Mouse (Mus musculus) c-Kit-positive CD71-negative TER-119-negative erythroid progenitor cells, embryonic 14.5 days (primary cell): Measurements from ENCODE around the gene Adora1.

Source experiments
- DNase-seq: peaks from one replicate; pipeline ENCODE4 v3.0.0-alpha.2; 2013; ENCODE audit warnings: low read depth

Gene Adora1

GRCm38 (mm10) chr1:134237438-134237837 lies 2.2 kb upstream of the Adora1 start:
- DNase-seq = no peak

- DNase-seq = no peak
Measured at GRCm38 (mm10) chr1:134236142-134236541, 911 bp upstream of the Adora1 start.

DNA sequence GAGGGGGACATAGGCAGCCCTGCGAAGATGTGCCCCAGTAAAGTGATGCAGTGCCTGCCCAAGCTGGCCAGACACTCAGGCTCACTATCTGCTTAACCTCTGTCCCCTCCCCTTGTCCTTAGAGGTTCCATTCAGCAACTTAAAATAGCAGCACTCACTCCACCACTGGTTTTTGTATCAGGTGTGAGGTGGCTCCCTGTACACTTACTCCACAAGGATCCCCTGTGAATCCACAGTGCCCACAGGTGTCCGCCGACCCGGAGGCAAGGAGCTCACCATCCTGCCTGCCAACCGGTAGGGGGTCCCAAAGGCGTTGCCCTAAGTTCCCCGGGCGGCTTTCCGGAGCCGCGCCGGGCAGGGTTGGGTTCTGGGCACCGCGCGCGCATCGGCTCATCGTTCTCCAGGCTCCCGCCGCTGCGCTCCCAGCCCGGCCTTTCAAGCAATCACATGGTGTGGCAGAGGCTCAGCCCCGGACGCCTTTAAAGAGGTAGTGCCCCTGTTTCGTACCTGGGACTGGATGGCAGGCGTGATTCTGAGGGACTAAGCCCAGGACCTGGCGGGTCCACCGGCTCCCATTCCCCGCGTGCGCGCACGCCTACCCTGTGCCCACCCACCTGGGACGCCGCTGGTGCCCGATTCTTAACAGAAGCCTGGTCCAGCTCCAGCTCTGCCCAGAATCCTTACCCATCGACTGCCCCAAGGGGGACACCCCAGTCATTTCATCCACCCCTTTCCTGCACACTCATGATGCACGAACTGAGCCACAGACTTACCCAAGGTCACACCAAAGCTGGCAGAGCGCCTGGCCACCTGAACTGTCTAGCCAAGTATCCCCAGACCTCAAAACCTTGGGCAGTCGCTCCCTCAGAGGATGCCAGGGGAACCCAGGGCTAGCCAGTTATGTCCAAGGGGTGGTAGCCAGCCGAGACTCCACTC lies 508 bp downstream of the Adora1 start:
- no peak for DNase-seq

DNA sequence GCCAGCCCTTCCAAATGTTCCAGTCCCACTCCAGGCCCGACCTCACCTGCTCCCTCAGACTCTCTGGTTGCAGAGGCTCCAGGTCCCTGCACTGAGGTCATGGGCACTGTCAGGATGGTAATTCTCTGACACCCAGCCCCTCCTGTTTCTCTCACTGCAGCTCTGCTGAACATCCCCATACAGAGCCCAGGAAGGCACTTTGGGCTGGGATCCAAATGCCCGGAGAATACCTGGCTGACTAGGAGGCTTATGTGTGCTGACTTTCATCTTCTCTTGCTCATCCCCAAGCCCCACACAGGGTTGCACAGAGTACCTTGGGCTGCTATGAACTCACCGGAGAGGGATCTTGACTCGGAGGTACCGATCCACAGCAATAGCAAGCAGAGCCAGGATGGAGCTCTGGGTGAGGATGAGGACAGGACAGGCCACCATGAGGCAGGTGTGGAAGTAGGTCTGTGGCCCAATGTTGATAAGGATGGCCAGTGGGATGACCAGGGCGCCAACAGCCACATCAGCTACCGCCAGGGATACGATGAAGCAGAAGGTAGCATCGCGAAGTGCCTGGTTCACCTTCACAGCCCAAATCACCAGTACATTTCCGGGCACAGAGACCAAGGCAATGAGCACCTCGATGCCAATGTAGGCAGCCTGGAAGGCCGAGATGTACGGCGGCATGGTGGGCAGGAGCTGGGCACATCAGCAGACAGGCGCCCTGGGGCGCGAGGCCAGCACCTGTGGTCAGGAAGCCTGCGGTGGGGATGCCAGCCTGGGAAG lies 1.4 kb downstream of the Adora1 start:
- no peak for DNase-seq

DNA sequence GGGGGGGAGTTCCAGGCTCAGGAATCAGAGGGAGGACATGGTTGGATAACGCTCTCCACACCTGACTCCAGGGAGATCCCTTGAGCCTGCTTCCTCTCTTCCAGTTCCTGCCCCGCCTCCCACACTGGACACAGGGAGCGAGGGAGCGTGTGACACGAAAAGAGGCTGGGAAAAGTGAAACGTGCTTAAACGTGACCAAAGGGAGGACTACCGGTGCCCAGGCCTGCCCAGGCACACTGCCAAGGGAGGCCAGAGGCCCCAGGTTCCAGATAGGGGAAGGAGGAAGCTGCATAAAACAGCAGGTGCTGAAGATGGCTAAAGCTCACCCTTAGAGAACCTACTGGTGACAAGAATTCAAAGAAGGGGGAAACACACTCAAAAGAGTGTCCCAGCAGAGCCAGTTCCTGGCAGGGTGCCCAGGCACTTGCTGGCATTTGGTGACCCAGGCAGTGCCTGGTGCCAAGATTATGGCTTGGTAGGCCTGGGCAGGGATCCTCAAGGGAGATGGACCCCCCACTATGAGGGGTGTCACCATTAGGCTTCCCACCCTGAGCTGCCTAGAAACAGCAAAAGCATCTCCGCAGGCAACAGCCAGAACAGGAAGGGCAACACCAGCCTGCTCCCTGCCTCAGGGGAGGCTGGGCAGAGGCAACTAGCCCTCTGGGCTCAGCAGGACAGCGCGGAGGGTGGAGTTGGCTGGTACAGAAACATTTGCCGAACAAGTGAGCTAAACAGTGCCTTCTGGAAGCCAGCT lies 2.3 kb downstream of the Adora1 start:
- no peak for DNase-seq

- no peak for DNase-seq
Measured at GRCm38 (mm10) chr1:134232326-134232725, 2.9 kb downstream of the Adora1 start.

DNA sequence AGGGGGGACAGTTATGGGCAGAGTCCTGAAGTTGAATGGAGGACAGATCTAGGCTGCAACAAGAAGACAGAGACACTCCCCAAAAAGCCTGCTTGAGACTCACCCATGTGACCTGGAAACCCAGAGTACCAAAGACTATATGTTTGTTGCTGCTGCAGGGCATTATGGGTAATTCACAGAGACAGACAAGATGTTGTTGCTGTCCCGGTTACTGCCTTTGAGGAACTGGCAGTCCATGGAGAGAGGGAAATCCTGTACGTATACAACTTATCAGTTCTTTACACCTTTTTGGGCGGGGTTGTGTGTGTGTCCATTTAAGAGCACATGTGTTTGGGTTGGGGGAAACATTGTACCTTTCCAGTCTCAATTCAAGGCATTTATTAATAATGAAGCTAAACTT lies 3.5 kb downstream of the Adora1 start:
- DNase-seq = no peak

DNA sequence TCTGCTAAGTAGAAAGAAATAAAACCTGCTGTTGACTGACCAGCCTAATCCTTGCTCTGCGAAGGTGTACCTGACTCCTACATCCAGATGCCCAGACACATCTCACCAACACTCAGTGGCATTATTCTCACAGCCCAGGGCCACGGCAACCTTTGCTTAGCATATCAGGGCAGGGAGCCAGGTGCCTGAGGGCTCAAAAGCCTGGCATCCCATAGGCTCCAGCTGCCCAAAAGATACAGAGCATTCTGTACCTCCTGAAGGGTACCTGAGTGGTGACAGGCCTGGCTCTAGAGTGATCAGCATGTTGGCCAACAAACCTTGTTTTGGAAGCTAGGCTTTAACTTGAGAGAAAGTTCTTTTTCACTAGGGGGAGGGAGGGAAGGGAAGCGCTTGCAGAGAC lies 4.0 kb downstream of the Adora1 start:
- DNase-seq = no peak

DNA sequence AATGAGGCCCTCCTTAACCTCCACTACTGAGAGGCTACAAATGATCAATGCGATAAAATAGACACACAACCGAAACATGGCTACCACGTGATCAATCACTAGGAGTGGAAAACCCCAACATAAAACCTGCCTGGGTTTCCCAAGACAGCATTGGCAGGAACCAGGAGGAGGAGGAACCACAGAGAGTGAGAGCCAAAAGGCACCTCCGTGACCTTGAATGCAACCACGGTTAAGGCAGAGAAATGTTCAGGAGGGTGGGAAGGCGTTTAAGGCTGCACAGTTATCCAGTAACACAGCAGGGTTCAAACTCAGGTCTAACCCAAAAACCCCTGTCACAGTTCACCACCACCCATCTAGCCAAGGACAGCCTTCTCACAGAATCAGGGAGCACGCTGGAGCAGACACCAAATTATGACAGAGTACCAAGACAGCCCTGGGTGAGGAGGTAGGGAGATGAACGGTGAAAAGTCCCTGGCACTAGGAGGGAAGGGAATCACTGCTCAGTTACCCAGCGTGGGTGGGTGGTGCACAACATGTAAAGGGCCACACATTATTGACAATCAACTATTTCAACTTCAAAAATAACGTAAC lies 4.5 kb downstream of the Adora1 start:
- no peak for DNase-seq

DNA sequence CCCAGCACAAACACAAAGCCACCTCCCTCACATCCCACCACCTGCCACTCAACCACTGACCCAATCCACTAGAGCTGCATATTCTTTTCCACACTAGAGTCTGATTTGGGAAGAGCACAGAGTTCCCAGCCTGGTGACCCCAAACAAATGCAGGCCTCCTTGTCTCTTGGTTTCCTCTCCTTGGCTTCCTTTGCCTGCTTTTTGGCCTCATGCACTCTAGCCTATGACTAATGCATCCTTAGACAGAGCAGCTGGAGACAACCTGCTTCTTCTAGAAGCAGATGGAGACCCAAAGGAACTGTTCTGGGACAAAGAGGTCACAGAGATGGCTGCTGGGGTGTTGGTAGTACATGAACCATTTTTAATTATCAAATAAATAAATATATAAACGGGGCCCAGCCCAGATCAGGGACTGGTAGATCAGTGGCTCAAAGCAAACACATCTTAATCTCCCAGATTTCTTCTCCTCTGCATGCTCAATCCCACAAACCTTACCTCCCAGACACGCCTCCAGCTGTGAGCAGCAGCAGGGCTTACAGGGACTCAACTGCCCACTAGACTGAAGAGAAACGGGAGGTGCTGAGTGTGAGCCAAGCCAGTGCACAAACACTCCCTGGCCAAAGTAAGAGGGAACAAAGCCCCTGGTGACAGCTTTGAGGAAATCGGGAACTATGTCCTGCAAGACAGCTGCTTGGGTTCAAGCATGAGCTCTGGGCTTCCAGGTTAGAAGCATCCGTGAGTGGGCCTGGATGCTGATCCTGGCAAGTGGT lies 5.2 kb downstream of the Adora1 start:
- no peak for DNase-seq

DNA sequence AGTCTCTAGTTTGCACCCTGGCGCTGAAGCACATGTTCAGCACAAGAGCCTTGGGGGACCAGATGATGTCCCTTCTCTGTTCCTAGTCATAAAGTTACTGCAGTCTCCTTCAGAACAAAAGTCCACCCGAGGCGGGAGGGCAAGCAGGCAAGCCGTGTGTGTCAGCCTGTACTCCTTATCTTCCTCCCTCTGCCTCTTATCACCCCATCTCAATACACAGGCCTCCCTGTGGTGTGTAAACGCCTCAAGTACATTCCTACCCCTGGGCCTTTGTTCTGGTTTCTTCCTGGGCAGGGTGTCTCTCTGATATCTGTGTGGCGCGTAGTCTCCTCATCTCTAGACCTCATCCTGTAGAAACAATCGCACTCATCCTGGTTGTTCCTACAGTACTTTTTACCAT lies 8.5 kb downstream of the Adora1 start:
- DNase-seq = no peak

DNA sequence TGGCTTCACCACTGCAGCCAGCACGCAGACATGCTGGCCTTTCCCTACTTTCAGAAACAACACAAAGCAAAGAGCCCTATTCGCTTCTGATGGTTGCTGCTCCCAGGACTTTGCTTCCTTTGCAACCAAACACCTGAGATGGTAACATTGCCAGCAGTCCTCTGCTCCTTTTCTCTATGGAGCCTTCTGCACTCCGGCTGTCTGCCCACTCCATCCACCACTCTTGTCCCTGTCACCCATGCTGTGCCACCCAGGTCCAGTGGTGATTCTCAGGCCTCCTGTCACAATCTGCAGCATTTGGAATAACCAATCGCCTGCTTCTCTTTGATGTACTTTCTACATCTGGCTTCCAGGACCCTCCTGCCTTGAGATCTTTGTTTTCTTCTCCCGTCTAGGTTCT lies 9.9 kb downstream of the Adora1 start:
- no peak for DNase-seq

- DNase-seq = no peak
Measured at GRCm38 (mm10) chr1:134224649-134225227, 10.5 kb downstream of the Adora1 start.

GRCm38 (mm10) chr1:134222122-134223055 lies 12.8 kb downstream of the Adora1 start:
- no peak for DNase-seq

DNA sequence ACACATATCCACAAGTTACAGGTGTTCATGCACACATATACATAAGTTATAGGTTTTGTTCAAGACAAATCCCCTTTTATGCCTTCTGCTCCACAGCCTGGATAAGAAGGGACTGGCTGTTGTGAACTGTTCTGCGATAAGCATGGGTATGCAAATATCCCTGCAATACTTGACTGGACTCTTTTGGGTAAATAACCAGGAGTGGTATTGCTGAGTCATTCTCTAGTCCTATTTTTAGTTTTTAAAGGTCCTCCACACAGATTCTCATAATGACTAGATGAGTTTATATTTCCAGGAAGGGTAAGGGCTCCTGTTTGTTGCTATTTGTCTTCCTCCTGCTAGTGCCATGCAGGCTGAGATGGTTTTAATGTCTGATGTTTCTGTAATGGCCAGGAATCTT lies 14.1 kb downstream of the Adora1 start:
- DNase-seq = no peak

- no peak for DNase-seq
Measured at GRCm38 (mm10) chr1:134219608-134220007, 15.6 kb downstream of the Adora1 start.

GRCm38 (mm10) chr1:134217942-134218341 lies 17.3 kb downstream of the Adora1 start:
- DNase-seq = no peak

DNA sequence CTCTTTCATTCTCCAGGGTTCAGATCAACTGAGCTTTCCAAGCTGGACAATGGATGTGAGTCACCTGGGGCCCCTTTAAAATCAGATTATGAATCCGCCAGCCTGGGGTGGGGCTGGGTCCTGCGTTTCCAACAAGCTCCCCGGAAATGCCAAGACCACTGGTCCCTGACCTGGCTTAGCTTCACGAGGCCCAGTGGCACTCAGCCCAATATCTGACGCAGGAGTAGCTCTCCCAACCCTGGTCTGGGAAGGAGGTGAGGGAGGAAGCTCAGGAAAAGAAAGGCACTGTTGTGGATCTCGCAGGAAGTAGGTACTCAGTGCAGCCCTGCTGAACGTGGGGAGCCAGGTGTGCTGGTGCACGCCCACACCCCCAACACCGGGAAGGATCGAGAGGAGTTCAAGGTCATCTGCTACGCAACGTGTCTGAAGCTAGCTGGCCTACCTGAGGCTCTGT lies 18.2 kb downstream of the Adora1 start:
- DNase-seq = no peak

DNA sequence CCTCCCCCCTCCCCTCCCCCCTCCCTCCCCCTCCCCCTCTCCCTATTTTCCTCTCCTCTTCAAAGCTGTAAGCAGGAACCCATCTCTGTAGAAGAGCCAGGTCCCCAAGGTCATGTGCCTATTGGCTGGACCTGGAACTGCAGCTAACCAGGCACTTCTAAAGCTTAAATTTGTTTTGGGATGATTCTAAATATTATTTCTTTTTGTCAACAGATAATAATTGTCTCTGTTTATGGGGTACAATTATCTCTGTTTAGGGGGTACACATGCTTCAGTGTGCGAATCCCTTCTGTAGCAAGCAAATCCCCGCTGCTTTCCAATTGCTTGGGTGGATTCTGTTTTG lies 18.6 kb downstream of the Adora1 start:
- no peak for DNase-seq
